Mouse (Mus musculus): ENCODE measurements at regions not wholly inside any gene's neighbourhood (a gene's known extent, or its start where the extent isn't known, plus 50 kb on each side); places are given as distances from the start of the nearest gene placed in this dataset.
A peak's percentile ranks its signal among the peaks of the same experiment; 100 is the strongest.

DNA sequence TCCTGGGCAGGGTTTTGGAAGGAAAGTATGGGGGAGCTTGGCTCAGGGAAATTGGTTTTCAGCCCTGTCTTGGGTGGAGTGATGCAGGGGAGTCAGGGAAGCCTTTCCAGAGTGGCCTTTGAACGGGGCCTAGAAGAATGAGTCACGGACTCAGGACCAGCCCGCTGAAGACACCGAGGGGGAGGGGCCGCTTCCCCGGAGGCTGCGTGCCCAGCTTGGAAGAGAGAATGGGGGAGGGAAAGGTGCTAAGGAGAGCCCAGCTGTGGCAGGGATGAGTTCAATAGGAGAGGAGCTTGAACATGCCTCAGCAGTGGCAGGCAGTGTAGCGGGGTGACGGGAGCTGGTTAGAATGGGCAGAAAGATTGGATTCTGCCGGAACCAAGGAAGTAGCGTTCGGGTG, 337.8 kb downstream of the Zfp706 start:
- TF ChIP-seq CTCF (IDR thresholded peaks at IDR 0.05; ENCODE audit: low read depth): no peak
- Histone ChIP-seq H3K4me3 (ENCODE audit: low read depth, low read length) (no peak overlapping the region), H3K9me3 (ENCODE audit: low read depth, low read length) (no peaks in the 10 kb centered on the region), H3K9ac (no peak overlapping the region), H3K27ac (ENCODE audit: low read depth) (no peak overlapping the region), H3K27me3 (ENCODE audit: insufficient read depth, low read length) (no peaks in the 10 kb centered on the region), H3K4me1 (ENCODE audit: insufficient read depth) (peaks cover 3% of the 10 kb centered on the region; the same call in 1 of the 2 replicates), H3K4me2 (peak overlapping the region; percentile 26), H3K36me3 (ENCODE audit: insufficient read depth) (no peaks in the 10 kb centered on the region)
- ATAC-seq (ENCODE audit: insufficient read depth) (no peak), DNase-seq (peak; percentile 38)
- 23% methylated on average over 12 of the region's 12 CpGs for WGBS

DNA sequence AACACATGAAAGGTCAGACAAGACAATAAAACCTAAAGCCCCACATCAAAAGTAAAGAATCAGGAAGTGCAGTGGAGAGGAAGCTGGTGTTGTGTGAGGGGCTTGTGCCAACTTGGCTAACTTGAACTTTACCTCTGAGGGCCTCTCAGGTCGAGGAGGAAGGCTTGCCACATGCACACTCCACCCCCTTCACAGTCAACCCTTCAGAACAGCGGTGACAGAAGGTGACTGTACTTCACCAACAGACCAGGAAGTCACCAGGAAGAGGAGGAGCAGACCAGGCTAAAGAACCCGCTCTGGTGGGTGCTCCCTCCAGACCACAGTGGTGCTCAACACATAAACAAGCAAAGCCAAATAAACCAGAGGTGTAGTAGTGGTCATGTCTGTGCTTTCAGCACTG, 341.0 kb downstream of the Zfp706 start:
- 32% methylated on average over 3 of the region's 3 CpGs for WGBS
- ATAC-seq (ENCODE audit: insufficient read depth): no peak

DNA sequence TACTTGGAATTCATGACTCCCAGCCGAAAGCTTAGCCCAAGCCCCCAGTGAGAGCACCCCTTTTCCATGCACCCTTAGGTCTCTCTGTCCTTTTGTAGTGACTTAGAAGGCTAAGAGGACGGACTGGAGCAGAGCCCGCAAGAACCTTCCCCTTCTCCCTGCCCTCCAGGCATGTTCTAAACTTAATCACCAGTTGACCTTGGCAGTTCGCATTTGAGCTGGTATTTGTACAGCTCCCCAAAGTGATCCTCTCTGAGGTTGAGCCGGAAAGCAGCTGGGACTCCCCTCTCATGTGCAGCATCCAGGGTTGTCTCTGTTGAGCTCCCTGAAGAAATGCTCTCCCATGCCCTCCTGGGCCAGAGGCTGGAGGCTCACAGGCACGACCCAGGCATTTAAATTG, 343.2 kb downstream of the Zfp706 start:
- no peak for DNase-seq
- Histone ChIP-seq H3K27me3 (ENCODE audit: insufficient read depth, low read length) (no peaks in the 10 kb centered on the region), H3K36me3 (ENCODE audit: insufficient read depth) (no peaks in the 10 kb centered on the region), H3K27ac (ENCODE audit: low read depth) (no peak overlapping the region), H3K4me1 (ENCODE audit: insufficient read depth) (no peaks in the 10 kb centered on the region), H3K9ac (no peak overlapping the region), H3K9me3 (ENCODE audit: low read depth, low read length) (no peaks in the 10 kb centered on the region), H3K4me3 (ENCODE audit: low read depth, low read length) (no peak overlapping the region), H3K4me2 (no peak overlapping the region)
- 74% methylated on average over 6 of the region's 6 CpGs for WGBS
- no peak for ATAC-seq (ENCODE audit: insufficient read depth)
- no peak for TF ChIP-seq CTCF (IDR thresholded peaks at IDR 0.05; ENCODE audit: low read depth)

More for the DNA sequence above, 341.0 kb downstream of the Zfp706 start:
- H3K9ac ChIP-seq: no peak overlapping the region
- TF ChIP-seq CTCF (IDR thresholded peaks at IDR 0.05; ENCODE audit: low read depth): no peak
- H3K27ac ChIP-seq (ENCODE audit: low read depth): no peak overlapping the region
- H3K4me1 ChIP-seq (ENCODE audit: insufficient read depth): peaks cover 3% of the 10 kb centered on the region; the same call in 1 of the 2 replicates
- no peak overlapping the region for H3K4me3 ChIP-seq (ENCODE audit: low read depth, low read length)
- H3K4me2 ChIP-seq: no peak overlapping the region
- no peak for DNase-seq
- H3K27me3 ChIP-seq (ENCODE audit: insufficient read depth, low read length): no peaks in the 10 kb centered on the region
- no peaks in the 10 kb centered on the region for H3K9me3 ChIP-seq (ENCODE audit: low read depth, low read length)
- H3K36me3 ChIP-seq (ENCODE audit: insufficient read depth): no peaks in the 10 kb centered on the region

DNA sequence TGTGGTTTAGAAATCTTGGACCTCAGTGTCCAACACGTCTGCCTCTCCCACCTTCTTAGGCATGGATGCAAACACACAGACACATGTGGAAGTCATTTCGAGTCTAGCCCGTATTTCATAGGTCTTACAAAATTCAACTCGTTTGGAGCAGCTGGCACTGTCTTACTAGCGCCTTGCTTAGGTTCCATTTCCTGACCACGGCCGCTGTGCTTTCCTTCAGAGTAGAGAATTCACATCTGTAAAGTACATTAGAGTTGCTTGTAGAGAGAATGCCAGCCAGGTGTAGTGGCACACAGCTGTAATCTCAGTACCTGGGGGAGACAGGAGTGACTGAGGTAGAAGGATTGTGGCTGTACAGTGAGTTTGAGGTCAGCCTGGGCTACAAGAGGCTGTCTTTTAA, 346.6 kb downstream of the Zfp706 start:
- DNase-seq (no peak), ATAC-seq (ENCODE audit: insufficient read depth) (no peak)
- Histone ChIP-seq H3K27ac (ENCODE audit: low read depth) (no peak overlapping the region), H3K4me1 (ENCODE audit: insufficient read depth) (no peaks in the 10 kb centered on the region), H3K9me3 (ENCODE audit: low read depth, low read length) (no peaks in the 10 kb centered on the region), H3K36me3 (ENCODE audit: insufficient read depth) (no peaks in the 10 kb centered on the region), H3K4me3 (ENCODE audit: low read depth, low read length) (no peak overlapping the region), H3K27me3 (ENCODE audit: insufficient read depth, low read length) (no peaks in the 10 kb centered on the region), H3K4me2 (no peak overlapping the region), H3K9ac (no peak overlapping the region)
- TF ChIP-seq CTCF (IDR thresholded peaks at IDR 0.05; ENCODE audit: low read depth): no peak
- WGBS: 58% methylated on average over 7 of the region's 7 CpGs

Data from lung, embryonic 14.5 days (tissue).